Mouse (Mus musculus): Measurements from ENCODE around the gene Krtap4-2.

The Krtap4-2 gene

GRCm38 (mm10) chr11:99597742-99598141, 37.1 kb downstream of the Krtap4-2 start, which contains the start of gene Krtap9-3:
TSS of gene Krtap9-3 (minus strand) at chr11:99598105.
- DNase-seq (ENCODE audit: extremely low read depth, insufficient read length, low spot score) = peak; percentile 11

GRCm38 (mm10) chr11:99590981-99591380, 43.9 kb downstream of the Krtap4-2 start, which contains the start of gene Krtap1-3:
TSS of gene Krtap1-3 (minus strand) at chr11:99591339.
- DNase-seq (ENCODE audit: extremely low read depth, insufficient read length, low spot score) = peak; percentile 39

GRCm38 (mm10) chr11:99585096-99585495, 49.8 kb downstream of the Krtap4-2 start:
- DNase-seq (ENCODE audit: extremely low read depth, insufficient read length, low spot score) = no peak
